Mouse (Mus musculus): ENCODE measurements around the gene Rhbg. TPM values are rescaled to one million over a fixed set of nuclear protein-coding genes. Genes with fewer than 3 reads are reported as not detected.
"Not testable (repeated sequence)": the region's sequence is repeated elsewhere in the genome, so short reads cannot be mapped to it uniquely, and the experiment has no call there.

The Rhbg gene
- polyA plus RNA-seq, 1 experiment from 2014 or later, result not detected

DNA sequence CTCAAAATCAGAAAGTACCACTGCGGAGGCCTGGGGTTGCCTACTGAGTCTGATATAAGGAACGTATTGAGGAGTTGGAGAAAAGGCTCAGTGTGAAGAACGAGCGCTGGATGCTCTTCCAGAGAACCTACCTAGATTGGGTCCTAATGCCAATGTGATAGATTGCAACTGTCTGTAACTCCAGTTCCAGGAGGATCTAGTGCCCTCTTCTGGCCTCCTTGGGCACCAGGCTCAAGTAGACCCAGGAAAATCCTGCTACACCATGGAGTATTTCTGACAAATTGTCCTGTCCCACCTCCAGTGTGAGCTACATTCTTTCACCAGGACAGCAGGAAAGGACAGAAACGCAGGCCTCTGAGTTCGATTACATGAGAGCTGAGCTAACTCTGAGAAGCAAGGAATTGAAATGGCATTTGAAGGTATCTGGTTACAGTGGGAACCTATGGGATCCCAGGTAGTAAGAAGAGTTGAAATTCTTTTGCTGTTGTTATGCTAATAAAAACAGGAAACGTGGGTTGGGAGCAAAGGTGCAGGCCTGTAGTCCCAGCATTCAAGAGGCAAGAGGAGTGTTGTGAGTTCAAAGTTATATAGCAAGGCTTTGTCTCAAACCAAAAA lies 22.1 kb upstream of the Rhbg start:
- 51% methylated on average over 7 of the region's 7 CpGs for WGBS (ENCODE audit: missing documents)
- H3K27ac ChIP-seq, result no peak overlapping the region

DNA sequence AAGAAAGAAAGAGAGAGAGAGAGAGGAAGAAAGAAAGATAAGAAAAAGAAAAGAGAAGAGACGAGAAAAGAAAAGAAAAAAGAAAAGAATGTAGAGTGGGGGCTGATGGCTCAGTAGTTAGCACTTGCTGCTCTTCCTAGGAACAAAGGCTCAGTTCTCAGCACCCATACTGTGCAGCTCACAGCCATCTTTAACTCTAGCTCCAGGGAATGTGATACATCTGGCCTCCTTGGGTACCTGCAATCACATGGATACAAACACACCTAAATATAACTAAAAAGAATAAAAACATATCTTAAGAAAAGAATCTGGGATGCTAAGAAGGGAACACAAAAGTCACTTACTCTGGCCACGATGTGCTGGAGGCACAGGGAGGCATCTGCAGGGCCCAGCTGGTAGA lies 21.6 kb upstream of the Rhbg start:
- H3K4me3 ChIP-seq (ENCODE audit: inconsistent target), result no peak overlapping the region
- H3K79me2 ChIP-seq (ENCODE audit: inconsistent target), result no peaks in the 10 kb centered on the region
- H3K36me3 ChIP-seq (ENCODE audit: inconsistent target), result no peaks in the 10 kb centered on the region
- 85% methylated on average over 2 of the region's 2 CpGs for WGBS (ENCODE audit: missing documents)
- no peak overlapping the region for H3K27ac ChIP-seq

More for the DNA sequence above, 22.1 kb upstream of the Rhbg start:
- Histone ChIP-seq H3K36me3 (ENCODE audit: inconsistent target) (no peaks in the 10 kb centered on the region), H3K4me3 (ENCODE audit: inconsistent target) (no peak overlapping the region), H3K79me2 (ENCODE audit: inconsistent target) (no peaks in the 10 kb centered on the region)

DNA sequence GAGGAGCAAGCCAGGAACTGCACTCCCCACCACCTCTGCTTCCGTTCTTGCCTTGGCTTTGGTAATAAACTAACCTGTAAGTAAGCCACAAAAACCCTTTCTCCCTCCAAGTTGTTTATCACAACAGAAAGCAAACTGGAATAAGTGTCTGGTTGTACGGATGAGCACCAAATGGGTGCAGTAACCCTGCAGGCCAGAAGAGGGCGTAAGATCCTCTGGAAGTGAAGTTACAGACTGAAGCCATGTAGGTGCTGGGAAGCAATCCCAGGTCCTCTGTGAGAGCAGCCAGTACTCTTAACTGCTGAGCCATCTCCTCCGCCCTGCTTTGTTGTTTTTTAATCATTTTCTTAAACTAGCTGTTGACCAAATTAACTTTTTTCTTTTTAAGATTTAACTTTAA lies 19.5 kb upstream of the Rhbg start:
- Histone ChIP-seq H3K27ac (no peak overlapping the region), H3K4me3 (ENCODE audit: inconsistent target) (no peak overlapping the region), H3K36me3 (ENCODE audit: inconsistent target) (no peaks in the 10 kb centered on the region), H3K79me2 (ENCODE audit: inconsistent target) (no peaks in the 10 kb centered on the region)
- WGBS (ENCODE audit: missing documents), result 86% methylated on average over 4 of the region's 4 CpGs

DNA sequence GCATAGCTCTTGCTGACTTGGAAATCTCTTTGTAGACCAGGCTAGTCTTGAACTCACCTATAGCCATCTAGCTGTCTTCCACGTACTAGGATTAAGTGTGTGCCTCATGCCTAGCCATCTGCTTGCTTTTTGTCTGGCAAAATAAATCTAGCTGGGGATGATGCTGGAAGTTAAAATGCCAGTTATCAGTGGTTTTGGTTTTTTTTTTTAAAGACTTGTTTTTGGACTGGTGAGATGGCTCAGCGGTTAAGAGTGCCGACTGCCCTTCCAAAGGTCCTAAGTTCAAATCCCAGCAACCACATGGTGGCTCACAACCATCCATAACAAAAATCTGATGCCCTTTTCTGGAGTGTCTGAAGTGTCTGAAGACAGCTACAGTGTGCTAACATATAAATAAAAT lies 17.4 kb upstream of the Rhbg start:
- Histone ChIP-seq H3K4me3 (ENCODE audit: inconsistent target) (no peak overlapping the region), H3K79me2 (ENCODE audit: inconsistent target) (no peaks in the 10 kb centered on the region), H3K36me3 (ENCODE audit: inconsistent target) (no peaks in the 10 kb centered on the region), H3K27ac (no peak overlapping the region)
- WGBS (ENCODE audit: missing documents), result 89% methylated on average over 3 of the region's 3 CpGs

DNA sequence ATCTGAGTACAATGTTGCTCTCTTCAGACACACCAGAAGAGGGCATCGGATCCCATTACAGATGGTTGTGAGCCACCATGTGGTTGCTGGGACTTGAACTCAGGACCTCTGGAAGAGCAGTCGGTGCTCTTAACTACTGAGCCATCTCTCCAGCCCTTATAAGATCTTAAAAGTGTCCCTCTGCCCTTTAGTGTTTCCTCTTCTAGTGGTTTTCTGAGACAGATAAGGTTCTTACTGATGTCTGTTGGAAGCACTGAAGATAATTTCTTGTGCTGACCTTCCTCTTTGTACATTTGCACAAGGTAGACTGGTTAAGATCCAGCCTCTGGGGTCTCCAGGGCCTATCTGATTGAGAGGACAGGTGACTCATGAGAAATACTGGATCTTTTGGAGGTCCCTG lies 16.8 kb upstream of the Rhbg start:
- H3K79me2 ChIP-seq (ENCODE audit: inconsistent target); H3K27ac ChIP-seq; H3K4me3 ChIP-seq (ENCODE audit: inconsistent target); H3K36me3 ChIP-seq (ENCODE audit: inconsistent target): not testable (repeated sequence)
- WGBS (ENCODE audit: missing documents), result no CpG with 5 or more reads among the region's 2 CpGs

DNA sequence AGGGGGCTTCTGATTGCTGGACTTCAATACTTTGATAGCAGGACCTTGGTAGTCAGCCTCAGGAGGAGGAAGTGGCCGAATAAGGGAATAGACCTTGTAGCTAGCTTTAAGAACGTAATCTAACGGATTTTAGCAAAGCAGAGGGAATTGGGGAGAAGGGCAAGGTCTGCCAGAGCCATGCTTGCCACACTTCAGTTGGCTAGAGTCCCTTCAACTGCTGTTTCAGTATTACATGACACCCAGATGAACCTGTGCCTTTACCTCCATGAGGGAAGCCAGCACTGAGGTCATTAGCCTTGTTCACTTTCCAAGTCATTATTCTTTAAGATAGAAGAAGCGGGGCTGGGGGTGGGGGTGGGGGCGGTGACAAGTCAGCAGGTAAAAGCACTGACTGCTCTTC lies 14.5 kb upstream of the Rhbg start:
- Histone ChIP-seq H3K36me3 (ENCODE audit: inconsistent target) (no peaks in the 10 kb centered on the region), H3K79me2 (ENCODE audit: inconsistent target) (no peaks in the 10 kb centered on the region), H3K27ac (no peak overlapping the region), H3K4me3 (ENCODE audit: inconsistent target) (no peak overlapping the region)
- 92% methylated on average over 5 of the region's 5 CpGs for WGBS (ENCODE audit: missing documents)

DNA sequence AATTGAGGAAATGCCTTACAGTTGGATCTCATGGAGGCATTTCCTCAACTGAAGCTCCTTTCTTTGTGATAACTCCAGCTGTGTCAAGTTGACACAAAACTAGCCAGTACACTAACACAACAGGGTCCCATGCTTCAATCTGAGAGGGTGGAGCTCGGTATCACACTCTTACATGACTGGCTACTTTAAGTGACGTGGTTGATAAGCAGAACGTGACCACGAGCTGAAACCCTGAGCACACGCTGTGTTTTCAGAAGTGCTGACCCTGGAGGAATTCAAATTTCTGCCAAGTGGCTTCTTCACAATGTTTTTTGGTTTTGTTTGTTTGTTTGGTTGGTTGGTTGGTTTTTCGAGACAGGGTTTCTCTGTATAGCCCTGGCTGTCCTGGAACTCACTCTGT lies 13.5 kb upstream of the Rhbg start:
- H3K79me2 ChIP-seq (ENCODE audit: inconsistent target); H3K27ac ChIP-seq; H3K36me3 ChIP-seq (ENCODE audit: inconsistent target); H3K4me3 ChIP-seq (ENCODE audit: inconsistent target): not testable (repeated sequence)
- WGBS (ENCODE audit: missing documents), result 76% methylated on average over 6 of the region's 6 CpGs

DNA sequence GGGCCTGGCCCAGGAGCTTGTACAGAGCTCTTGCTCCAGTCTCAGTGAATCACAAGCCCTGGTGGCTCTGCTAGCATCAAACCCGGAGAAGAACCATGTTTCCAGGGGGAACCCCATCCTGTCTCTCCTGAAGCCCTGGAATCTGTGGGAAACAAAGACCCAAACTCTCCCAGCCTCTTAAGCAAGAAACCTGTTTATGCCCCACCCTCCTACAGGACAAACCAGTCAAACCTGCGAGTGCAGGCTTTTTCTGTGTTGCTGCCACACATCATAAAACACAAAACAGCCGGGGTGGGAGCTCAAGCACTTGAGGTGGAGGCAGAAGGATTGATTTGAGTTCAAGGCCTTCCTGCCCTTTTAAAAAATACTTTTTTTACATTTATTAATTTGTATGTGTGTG lies 7.8 kb upstream of the Rhbg start:
- 83% methylated on average over 3 of the region's 3 CpGs for WGBS (ENCODE audit: missing documents)
- Histone ChIP-seq H3K36me3 (ENCODE audit: inconsistent target) (no peaks in the 10 kb centered on the region), H3K27ac (no peak overlapping the region), H3K79me2 (ENCODE audit: inconsistent target) (no peaks in the 10 kb centered on the region), H3K4me3 (ENCODE audit: inconsistent target) (no peak overlapping the region)

DNA sequence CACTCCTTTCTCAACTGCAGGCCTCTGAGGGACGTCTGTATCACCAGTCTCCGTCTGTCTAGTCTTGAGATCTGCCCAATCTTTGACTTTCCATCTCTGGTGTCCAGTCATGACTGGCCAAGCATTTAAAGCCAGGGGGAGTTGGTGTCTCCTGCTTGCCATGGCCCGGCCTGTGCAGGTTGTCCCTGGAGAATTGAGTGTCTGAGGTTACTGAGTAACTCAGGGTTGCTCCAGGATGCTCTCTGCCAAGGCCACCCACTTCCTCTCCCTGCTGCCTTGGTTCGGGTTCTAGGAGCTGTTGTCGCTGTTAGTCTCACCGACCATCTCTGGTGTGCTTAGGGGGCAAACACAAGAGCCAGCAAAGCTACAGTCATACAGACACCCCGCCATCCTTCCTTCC lies 1.9 kb upstream of the Rhbg start:
- WGBS (ENCODE audit: missing documents), result 73% methylated on average over 7 of the region's 7 CpGs
- no peaks in the 10 kb centered on the region for H3K36me3 ChIP-seq (ENCODE audit: inconsistent target)
- H3K79me2 ChIP-seq (ENCODE audit: inconsistent target), result no peaks in the 10 kb centered on the region
- no peak overlapping the region for H3K27ac ChIP-seq
- H3K4me3 ChIP-seq (ENCODE audit: inconsistent target), result no peak overlapping the region

DNA sequence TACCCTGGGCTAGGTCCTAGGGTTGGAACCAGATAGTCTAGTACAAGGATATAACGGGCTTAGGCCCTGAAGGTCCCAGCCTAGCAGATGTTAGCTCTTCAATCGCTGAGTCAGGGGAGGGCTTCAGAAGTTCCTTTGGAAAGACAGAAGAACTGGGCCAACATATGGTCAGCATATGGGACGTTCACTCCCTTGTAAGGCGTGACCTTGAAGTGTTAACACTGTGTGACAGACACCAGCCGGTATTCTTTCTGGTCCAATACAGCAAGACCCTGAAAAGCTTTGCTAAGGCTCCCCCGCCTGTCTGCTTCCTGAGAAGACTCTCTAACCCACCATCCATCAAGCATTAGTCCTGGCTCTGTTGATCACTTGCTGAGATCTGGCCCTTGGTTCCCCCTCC lies 1.4 kb upstream of the Rhbg start:
- H3K4me3 ChIP-seq (ENCODE audit: inconsistent target), result no peak overlapping the region
- WGBS (ENCODE audit: missing documents), result 87% methylated on average over 6 of the region's 6 CpGs

DNA sequence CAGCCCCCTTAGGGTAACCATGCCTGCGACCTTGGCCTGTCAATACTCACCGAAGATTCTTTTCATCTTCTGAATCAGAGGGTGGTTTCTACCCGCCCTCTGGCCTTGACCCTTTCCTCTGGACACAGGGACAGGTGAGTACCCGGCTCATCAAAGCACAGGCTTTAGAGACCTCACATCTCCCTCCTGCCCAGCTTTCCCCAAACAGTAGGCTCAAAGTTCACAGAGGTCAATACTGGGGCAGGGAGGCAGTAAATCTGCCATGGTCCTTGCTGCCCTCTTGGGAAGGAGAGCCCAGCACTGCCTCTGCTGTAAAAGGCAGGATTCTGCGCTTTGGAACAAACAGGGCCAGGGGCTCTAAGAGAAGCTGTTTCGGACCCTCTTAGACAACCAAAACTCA lies 1.8 kb downstream of the Rhbg start:
- Histone ChIP-seq H3K4me3 (ENCODE audit: inconsistent target) (no peak overlapping the region), H3K36me3 (ENCODE audit: inconsistent target) (no peaks in the 10 kb centered on the region), H3K79me2 (ENCODE audit: inconsistent target) (no peaks in the 10 kb centered on the region), H3K27ac (no peak overlapping the region)
- WGBS (ENCODE audit: missing documents), result 91% methylated on average over 6 of the region's 6 CpGs

More for the DNA sequence above, 1.4 kb upstream of the Rhbg start:
- Histone ChIP-seq H3K36me3 (ENCODE audit: inconsistent target) (no peaks in the 10 kb centered on the region), H3K79me2 (ENCODE audit: inconsistent target) (no peaks in the 10 kb centered on the region), H3K27ac (no peak overlapping the region)

DNA sequence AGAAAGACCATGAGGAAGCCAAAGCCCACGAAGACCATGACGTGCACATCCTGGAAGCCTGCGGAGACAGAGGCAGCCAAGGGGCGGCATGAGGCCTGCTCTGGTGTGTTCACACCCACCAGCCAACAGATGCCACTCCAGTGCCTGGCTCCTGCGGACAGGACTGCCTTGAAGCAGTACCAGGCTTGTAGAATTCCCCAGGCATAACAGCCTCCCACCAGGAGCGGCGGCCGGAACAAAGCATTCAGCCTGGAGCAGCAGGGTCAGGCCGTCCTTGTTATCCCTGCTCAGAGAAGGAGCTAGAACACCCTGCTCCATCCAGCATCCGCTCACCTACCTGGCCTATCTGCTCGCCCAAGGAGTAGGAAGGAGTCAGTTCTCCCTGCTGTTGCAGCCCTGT lies 6.1 kb downstream of the Rhbg start:
- Histone ChIP-seq H3K79me2 (ENCODE audit: inconsistent target) (no peaks in the 10 kb centered on the region), H3K36me3 (ENCODE audit: inconsistent target) (no peaks in the 10 kb centered on the region), H3K4me3 (ENCODE audit: inconsistent target) (no peak overlapping the region), H3K27ac (no peak overlapping the region)
- 67% methylated on average over 8 of the region's 11 CpGs for WGBS (ENCODE audit: missing documents)

DNA sequence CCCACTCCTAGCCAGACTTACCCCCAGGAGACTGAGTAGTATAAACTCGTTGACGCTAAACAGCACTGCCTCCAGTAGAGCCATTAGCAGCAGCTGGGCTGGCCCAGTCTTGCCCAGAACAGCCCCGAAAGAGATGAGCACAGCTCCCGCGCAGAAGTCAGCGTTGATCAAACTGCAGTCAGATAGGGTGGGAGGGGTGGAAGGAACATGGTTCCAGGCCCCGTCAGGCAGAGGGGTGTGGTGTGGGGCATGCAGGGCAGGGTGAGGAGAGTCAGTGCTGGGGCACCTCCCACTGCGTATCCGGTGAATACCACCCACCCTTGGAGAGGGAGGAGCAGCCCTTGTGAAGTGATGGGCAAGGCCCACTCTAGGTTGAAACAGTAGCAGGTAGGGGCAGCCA lies 6.8 kb downstream of the Rhbg start:
- Histone ChIP-seq H3K27ac (no peak overlapping the region), H3K4me3 (ENCODE audit: inconsistent target) (no peak overlapping the region), H3K36me3 (ENCODE audit: inconsistent target) (no peaks in the 10 kb centered on the region), H3K79me2 (ENCODE audit: inconsistent target) (no peaks in the 10 kb centered on the region)
- 88% methylated on average over 9 of the region's 9 CpGs for WGBS (ENCODE audit: missing documents)

DNA sequence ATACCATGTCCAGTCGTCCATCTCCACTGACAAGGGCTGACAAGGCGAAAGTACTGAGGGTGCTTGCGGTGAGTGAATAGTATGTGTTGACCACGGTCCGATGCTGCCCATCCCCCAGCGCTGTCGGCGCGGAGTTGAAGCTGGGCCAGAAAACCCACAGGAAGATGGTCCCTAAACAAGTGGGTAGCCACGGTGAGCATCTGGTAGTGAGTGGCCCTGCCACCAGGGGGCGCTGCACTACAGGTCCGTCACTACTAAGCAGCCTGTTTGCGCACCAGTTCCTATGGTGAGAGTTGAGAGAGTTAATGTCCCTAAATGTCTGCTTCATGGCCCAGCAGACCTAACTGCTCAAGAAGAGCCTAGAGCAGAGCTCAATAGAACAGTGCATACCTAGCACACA lies 8.7 kb downstream of the Rhbg start:
- H3K79me2 ChIP-seq (ENCODE audit: inconsistent target), result no peaks in the 10 kb centered on the region
- H3K27ac ChIP-seq, result no peak overlapping the region
- H3K4me3 ChIP-seq (ENCODE audit: inconsistent target), result no peak overlapping the region
- 9% methylated on average over 13 of the region's 13 CpGs for WGBS (ENCODE audit: missing documents)
- H3K36me3 ChIP-seq (ENCODE audit: inconsistent target), result no peaks in the 10 kb centered on the region

DNA sequence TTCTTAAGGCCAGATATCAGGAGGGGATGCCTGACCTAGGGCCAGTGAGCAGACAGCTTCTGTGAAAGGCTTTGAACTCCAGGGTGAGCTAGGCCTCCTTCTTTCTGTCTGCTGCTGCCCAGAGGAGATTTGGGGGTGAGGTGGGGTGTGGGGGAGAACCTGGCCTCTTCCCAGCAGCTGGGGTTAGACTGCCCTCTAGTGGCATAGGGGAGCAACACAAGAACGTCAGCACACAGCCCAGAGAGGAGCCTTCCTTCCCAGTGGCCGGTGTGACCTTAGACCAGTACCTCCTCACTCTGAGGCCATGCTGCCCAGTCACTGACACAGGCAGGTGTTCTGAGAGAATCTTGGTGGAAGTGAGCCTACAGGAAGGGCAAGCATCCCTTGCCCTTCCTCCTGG lies 10.4 kb downstream of the Rhbg start:
- H3K36me3 ChIP-seq (ENCODE audit: inconsistent target), result no peaks in the 10 kb centered on the region
- WGBS (ENCODE audit: missing documents), result 11% methylated on average over 2 of the region's 2 CpGs
- no peaks in the 10 kb centered on the region for H3K79me2 ChIP-seq (ENCODE audit: inconsistent target)
- H3K4me3 ChIP-seq (ENCODE audit: inconsistent target), result no peak overlapping the region
- no peak overlapping the region for H3K27ac ChIP-seq

DNA sequence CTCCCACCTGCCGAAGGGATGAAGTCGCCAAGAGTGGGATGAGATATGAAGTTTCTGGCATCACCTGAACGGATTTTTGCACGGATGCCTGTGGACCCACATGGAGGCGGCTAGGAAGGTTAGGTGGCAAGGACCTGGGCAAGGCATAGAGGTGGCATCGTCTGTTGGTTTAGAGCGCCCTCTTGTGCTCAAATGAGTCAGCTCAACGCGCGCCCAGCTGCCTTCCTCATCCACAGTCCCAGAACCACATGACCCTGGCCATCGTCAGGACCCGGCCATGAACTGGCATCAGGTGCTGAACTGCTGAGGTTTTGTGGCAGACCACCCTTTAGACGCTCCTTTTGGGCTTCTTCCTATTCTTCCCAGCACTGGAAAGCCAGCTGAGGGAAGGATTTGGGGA lies 12.0 kb downstream of the Rhbg start:
- no peaks in the 10 kb centered on the region for H3K79me2 ChIP-seq (ENCODE audit: inconsistent target)
- no peak overlapping the region for H3K4me3 ChIP-seq (ENCODE audit: inconsistent target)
- WGBS (ENCODE audit: missing documents), result 1% methylated on average over 13 of the region's 13 CpGs
- no peaks in the 10 kb centered on the region for H3K36me3 ChIP-seq (ENCODE audit: inconsistent target)
- no peak overlapping the region for H3K27ac ChIP-seq

All from macrophage (primary cell).